Mouse (Mus musculus) adrenal gland, postnatal 25 days (tissue): Measurements from ENCODE around the gene Btbd11. TPM values are rescaled to one million over a fixed set of nuclear protein-coding genes. Genes with fewer than 3 reads are reported as not detected.

ENCODE experiments used
- DNase-seq: peaks from one replicate; pipeline ENCODE4 v3.0.0; 2021; ENCODE audit warnings: mixed read lengths
- total RNA-seq: library from RNA; stranded (reverse); gene quantifications from 2 replicates; pipeline ENCODE4 v1.2.3, GENCODE M21; 2021

The Btbd11 gene
- total RNA-seq, 1 experiment from 2014 or later, result 8.2 TPM

DNA sequence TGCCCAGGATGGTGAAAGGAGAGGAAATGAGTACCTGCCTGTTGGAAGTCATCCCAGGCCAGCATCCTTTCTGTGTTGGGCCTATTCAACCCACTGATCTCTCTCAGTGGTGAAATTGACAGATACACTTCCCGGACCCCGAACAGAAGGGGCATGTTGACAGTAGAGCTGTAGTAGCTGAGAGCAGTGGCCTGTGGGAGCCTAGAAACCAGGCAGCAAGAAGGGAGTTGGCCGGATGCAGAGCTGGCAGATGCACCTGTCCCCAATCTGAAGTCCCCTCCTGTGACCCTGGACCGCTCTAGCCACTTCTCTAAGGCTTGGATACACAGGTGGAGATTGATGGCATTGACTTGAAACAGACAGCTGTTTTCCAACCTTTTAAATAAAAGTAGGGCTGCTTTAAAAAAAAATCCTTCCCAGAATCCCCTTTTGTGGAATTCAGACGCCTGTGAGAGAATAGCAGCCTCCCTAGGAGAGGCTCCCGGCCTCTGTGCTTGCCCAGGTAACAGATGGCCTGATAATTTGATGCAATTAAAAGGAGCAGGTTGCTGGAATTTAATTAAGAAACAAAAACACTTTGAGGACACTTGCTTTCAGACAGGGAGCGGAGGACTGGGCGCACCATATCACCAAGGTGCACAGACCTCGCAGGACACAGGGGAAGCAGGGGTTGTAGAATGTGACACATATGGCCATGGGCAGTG lies 89.2 kb downstream of the Btbd11 start:
- DNase-seq, result no peak

DNA sequence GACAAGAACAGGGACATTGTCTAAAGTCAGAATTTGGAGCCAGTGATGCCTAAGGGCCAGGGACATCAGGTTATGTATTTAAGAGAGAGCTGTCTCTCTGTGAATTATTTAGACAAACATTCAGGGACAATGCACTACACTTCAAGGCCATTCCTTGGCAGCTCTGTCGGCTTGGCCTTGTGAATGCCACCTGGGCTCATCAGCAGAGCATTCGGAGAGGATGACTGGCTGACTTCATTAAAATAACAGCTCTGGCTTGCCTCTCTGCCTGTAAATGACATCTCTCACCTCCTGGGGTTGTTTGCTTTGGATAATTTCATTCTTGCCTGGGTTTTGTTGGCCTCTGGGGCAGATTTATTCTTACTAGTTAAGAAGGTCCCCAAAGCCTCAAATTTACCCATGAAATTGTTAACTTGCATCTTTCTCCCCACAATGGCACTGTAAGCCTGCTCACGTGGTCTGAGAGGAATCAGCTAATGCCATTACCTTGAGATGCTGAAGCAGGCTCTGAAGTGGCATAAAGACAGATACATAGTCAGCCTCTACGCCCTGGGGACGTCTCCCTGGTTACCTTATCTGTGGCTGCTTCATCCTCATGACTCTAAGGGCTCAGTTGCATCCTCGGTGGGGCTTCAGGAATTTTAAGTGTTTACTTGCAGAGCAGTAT lies 93.5 kb downstream of the Btbd11 start:
- no peak for DNase-seq

DNA sequence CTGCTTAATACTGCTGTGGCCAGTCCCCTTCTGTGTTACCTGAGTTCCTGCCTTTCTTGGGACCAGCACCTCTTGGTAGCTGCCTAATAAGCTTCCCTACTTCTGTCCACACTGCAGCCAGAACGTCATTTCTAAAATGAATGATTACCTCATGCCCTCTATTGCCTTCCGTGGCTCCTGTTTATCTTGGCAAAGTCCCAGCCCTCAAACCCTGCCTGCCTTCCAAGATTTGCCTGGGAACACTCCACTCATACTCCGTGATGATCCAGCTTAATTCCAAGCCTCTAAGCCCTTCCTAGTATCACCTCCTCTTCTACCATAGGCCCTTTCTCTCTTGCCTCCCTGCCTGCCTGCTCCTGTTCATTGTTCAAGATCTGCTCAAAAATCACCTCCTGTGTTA lies 94.5 kb downstream of the Btbd11 start:
- peak; percentile 61 for DNase-seq

GRCm38 (mm10) chr10:85482064-85482473 lies 95.5 kb downstream of the Btbd11 start:
- no peak for DNase-seq

DNA sequence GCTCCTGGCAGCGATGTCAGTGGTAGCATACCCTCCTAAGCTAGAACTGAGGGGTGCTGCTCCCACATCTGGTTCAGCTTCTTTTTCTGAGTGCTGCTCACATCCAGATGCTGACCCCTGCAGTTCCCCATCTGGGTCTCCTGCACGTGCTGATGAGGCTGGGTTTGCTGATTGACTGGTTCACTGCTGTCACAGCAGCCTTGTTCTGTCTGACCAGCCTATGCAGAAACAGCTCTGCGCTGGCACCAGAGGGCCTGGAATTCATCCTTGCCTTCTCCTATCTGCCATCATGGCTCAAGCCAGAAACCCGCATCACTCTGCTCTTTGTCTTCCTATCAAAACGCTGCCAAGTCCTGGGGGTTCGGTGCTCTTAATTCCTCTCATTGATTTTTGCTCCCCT lies 95.9 kb downstream of the Btbd11 start:
- no peak for DNase-seq

DNA sequence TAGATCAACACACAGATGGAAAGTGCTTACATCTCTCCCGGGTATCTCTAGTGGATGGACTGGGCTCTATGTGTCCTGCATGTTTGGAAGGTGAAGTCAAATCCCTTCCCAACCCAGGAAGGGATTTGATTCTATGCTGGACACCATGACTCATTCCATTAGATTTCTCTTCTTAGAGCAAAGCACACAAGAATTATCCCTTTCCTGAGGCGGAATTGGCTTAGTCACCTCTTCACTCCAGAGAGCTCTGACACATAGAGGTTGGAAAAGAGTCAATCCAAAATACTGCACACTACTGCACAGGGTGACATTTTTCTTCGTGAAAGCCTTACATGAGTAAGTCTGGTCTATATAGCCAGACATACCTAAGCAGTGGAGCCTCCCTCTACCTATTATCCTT lies 99.8 kb downstream of the Btbd11 start:
- no peak for DNase-seq

- DNase-seq, result no peak
Measured at GRCm38 (mm10) chr10:85492583-85492982, 106.0 kb downstream of the Btbd11 start.

DNA sequence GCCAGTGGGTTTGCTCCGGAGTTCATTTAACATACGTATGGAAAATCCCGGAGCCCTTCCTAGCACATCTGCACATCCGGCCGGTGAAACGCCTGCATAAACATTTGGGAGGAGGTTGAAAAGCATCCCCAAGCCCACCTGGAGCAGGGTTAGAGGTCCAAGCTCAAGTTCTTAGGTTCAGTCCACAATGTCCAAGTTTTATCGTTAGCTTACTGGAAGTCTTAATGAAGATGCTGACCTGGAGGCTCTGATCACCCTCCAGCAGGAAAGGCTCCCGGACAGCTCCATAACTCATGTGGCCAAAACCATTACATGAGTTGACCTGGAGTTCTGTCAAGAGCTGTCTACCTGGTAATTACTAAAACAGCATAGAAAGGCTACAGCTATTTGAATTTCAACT lies 109.7 kb downstream of the Btbd11 start:
- no peak for DNase-seq

DNA sequence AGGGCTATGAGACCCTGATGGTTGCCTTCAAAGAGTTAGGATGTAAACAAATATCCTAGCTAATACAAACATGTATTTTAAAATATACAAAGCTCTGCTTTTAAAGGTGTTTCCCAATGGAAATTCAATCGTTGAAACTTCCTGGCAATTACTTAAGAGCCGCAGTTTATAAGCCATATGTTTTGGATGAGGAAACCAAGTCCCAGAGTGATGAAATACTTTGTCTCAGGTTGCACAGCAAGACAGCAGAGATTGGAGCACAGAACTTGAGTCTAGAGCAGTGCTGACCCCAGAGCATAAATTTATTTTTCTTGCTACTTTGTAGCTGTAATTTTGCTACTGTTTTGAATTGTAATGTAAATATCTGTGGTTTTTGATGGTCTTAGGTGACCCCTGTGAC lies 110.4 kb downstream of the Btbd11 start:
- no peak for DNase-seq

- no peak for DNase-seq
Measured at GRCm38 (mm10) chr10:85497931-85498330, 111.3 kb downstream of the Btbd11 start.

DNA sequence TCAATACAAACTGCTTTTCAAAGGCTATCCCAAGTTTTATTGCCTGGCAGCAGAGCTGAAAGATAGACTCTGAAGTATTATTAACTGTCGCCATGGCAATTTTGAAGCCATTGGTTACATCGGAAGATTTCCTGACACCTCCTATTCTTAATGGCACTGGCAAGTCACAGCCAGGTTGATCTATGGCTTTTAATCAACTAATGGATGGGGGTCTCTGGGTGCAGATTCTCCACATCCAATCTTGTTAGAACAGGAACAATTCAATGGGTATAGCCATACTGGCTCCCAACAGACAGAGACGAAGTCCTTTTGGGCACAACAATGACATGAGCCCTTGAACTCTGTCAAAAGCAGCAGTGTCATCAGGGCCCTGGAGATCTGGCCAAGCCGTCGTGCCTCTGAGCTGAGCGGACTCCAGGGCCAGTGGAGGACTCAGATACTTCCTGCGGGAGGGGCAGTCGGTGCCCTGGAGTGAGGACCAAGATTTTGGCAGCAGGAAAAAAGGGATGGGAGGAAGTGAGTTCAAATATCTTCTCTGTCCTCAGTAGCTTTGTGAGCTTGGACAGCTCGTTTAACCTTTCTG lies 114.0 kb downstream of the Btbd11 start:
- DNase-seq, result peak; percentile 47

DNA sequence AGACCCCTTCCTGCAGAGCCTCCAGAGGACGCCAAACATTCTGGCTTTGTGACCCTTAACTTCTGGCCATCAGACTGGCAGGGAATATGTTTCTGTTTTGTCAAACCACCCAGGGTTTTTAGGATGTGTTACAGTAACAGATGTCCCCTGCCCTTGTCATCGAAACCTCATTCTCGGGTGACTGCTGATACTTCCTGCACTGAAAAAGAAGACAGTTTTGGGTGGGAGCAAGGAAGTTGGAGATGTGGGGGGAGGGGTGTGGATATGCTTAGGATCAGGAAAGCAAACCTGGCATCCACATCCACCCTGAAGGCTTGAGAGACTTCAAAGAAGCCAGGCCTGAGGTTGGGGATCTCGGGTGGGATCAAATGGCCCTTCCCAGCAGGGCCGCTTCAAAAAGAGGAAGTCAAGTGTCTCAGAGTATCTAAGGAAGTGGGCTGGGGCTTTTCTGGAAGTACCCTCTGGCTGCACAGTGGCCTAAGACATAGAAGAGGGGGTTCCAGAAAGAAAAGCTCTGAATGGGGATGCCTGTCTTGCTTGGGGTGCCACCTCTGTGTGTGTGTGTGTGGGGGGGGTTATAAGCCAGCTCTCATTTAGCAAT lies 115.5 kb downstream of the Btbd11 start:
- no peak for DNase-seq

DNA sequence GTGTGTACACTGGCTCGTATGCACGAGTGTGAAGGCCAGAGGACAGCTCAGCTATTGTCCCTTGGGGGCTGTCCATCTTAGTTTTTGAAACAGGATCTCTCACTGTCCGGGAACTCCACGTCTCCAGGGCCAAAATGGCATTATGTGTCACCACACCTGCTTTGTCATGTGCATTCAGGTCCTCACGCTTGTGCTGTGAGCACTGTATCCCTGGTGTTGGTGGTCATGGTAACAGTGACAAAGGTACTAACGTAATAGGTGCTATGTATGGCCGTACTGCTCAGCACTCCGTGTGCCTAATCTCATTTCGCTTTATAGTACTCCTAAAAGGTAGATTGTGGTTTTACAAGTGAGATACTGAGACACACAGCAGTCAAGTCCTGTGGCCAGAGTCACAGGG lies 116.0 kb downstream of the Btbd11 start:
- DNase-seq, result no peak

- DNase-seq, result no peak
Measured at GRCm38 (mm10) chr10:85503453-85503852, 116.8 kb downstream of the Btbd11 start.

DNA sequence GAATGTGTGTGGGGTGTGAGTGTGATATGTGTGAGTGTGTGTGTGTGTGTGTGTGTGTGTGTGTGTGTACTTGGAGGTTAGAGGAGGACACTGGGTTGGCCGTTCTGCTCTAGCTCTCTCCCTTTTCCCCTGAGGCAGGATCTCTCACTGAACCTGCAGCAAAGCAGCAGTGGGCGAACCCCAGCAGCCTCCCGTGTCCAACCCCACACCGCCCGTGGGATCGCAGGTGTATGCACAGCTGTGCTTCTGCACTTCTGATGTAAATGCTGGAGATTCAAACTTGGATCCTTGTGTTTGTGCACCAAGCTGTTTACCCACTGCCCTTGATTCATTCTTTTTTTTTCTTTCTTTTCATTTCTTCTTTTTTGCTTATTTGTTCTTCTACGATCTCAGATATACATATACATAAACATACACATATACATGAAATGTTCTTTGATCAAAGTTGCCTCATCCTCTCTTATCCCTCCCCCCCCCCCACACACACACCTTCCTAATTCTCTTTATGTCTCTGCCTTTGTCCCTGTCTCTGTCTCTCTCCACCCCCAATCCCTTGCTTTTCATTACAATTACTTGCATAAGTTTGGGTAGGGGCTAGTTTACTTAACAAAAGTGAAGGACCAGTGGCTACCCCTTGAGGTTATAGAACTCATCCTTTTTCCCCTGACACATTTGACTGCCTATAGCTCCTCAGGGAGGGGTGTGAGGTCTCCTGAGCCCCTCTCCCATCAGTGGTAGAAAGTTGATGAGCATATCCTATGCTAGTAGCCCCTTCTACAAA lies 120.8 kb downstream of the Btbd11 start:
- no peak for DNase-seq

GRCm38 (mm10) chr10:85508193-85508794 lies 121.7 kb downstream of the Btbd11 start:
- peak; percentile 76 for DNase-seq

- no peak for DNase-seq
Measured at GRCm38 (mm10) chr10:85509000-85509399, 122.4 kb downstream of the Btbd11 start.

DNA sequence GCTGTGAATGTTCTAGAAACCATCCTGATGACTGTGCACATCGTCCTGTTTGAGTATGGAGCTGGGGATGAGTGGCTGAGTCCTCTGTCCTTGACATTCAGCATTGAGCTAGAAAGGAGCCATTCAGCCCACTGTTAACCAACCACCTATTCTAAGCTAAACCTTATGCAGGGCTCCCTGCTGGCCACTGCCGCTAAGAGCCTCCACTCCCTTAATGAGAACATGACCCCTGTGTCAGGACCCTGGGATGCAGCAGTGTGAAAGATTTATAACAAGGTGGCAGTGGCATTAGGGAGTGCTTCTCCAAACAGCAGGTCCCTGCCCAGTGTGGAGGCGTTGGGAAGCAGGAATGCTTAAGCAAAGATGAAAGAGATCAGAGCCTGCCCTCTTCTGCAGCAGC lies 123.7 kb downstream of the Btbd11 start:
- DNase-seq, result no peak

DNA sequence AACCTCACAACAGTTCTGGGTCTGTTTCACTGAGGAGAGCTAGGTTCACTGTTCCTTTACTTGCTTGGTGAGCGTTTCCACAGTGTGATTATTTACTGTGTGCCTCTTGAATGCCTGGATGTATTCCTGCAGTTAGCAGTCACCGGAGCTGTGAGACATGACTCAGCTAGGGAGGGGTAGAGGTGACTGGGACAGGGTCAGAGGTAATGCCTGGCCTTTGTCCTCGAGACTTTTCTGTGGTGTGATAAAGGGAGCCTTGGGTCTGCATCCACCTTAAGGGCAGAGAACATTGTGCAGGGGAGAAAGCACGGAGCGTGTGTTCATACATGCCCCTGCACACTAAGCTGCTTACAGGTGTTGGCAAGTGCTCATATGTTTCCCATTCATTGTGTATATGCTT lies 126.2 kb downstream of the Btbd11 start:
- DNase-seq, result no peak

- DNase-seq, result no peak
Measured at GRCm38 (mm10) chr10:85517223-85518110, 130.9 kb downstream of the Btbd11 start.

DNA sequence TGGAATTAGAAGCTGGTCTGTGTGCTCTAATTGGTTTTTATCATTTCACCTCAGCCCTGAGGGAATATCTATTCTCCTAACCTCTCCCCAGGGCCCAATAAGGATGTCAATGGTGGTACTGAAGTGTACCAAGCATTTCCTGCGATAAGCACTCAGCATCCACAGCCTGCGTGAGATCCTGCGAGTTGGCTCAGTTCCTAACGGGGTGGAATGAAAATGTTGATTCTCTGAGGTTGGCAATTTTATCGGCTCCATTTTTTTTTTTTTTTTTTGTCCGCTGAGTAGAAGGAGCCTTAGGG lies 131.4 kb downstream of the Btbd11 start:
- no peak for DNase-seq
